Mouse (Mus musculus): Measurements from ENCODE around the gene Ppia. TPM values are rescaled to one million over a fixed set of nuclear protein-coding genes. Genes with fewer than 3 reads are reported as not detected.
"Not testable (repeated sequence)": the region's sequence is repeated elsewhere in the genome, so short reads cannot be mapped to it uniquely, and the experiment has no call there.

The Ppia gene
- polyA plus RNA-seq (2014; fragmentation: Nextera tagmentation; extraction: Ambion mirVana), result 4,780 and 5,005 TPM in 2 replicates

DNA sequence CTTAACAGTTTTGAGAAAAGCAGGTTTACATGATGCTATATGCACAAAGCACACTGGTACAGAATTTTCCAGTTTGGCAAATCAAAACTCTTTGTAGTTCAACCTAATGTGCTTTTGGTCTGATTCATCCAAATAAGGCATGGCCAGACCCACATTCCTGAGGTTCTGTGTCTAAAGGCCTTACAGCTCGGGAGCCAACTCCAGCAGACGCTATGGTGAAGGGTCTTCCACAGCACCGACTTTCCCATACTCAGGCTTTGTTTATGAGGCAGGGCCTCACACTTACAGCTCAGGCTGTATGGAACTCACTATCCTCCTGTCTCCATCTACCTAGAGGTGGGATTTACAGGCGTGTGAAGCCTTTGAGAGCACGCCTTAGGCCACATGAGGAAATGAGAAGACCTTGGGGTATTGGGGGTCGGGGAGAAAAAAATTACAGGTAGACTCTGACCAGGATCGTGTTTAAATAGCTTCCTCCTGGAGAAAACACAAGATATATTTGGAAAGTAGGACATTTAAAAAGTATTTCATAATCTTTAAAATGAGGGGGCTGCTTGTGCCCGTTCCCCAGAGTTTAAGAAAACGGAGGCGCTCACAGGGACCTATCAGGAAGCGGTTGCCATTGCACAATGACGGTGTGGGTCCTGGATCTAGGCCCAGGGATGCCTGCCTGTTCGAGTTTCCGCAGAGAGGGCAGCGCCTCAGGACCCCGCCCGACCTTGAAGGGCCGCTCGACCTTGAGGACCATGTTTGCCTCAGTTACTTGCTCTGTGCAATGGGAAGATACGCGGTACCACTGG is at the start of gene Ppia:
TSS of gene Ppia (plus strand) at position 693 of the 800 bp plus-strand sequence.
- peak; percentile 59 for ATAC-seq (ENCODE audit: insufficient read depth, low FRiP score, low TSS enrichment)
- peak within 1 kb of the TSS; percentile 95 for H3K4me2 ChIP-seq (ENCODE audit: low read depth)
- H3K9me3 ChIP-seq (ENCODE audit: control insufficient read depth, low read length), result no peaks in the 10 kb centered on the region
- H3K4me3 ChIP-seq (ENCODE audit: low read depth, low read length), result peak within 1 kb of the TSS; percentile 81
- no peaks in the 10 kb centered on the region for H3K27me3 ChIP-seq (ENCODE audit: control insufficient read depth, insufficient read depth, low read length)
- 9% methylated on average over 21 of the region's 21 CpGs for WGBS
- H3K27ac ChIP-seq (ENCODE audit: low read depth, low read length), result peak within 1 kb of the TSS; percentile 85
- H3K36me3 ChIP-seq (ENCODE audit: control insufficient read depth, insufficient read depth, low read length), result peaks cover 7% of the 10 kb centered on the region
- peak within 1 kb of the TSS; percentile 97 for H3K9ac ChIP-seq (ENCODE audit: low read length)
- peaks cover 17% of the 10 kb centered on the region for H3K4me1 ChIP-seq (ENCODE audit: control insufficient read depth, insufficient read depth, low read length)
- DNase-seq (ENCODE audit: low spot score), result peak; percentile 28

DNA sequence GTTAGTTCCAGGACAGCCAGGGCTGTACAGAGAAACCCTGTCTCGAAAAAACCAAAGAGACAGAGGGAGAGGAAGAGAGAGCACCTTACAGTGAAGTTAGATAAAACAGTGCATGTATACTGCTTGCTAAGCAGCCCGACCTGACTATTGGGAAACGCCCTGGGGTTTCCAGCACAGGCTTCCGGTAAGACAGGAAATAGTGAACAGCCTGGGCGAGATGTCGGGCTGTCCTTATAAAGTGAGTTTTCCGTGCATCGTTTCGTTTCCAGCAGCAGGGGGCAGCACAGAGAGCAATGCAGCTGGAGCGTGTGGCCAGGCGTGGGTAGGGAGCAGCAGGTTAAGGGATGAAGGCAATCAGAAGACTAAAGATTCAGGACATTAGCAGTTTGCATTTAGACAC is 49.4 kb upstream of the Ppia start:
- Histone ChIP-seq H3K4me1 (ENCODE audit: control insufficient read depth, insufficient read depth, low read length) (no peaks in the 10 kb centered on the region), H3K27ac (ENCODE audit: low read depth, low read length) (no peak overlapping the region), H3K27me3 (ENCODE audit: control insufficient read depth, insufficient read depth, low read length) (no peaks in the 10 kb centered on the region), H3K4me2 (ENCODE audit: low read depth) (no peak overlapping the region), H3K9ac (ENCODE audit: low read length) (no peak overlapping the region), H3K36me3 (ENCODE audit: control insufficient read depth, insufficient read depth, low read length) (no peaks in the 10 kb centered on the region), H3K9me3 (ENCODE audit: control insufficient read depth, low read length) (no peaks in the 10 kb centered on the region), H3K4me3 (ENCODE audit: low read depth, low read length) (no peak overlapping the region)
- ATAC-seq (ENCODE audit: insufficient read depth, low FRiP score, low TSS enrichment), result peak; percentile 41; the same call in 1 of the 2 replicates
- DNase-seq (ENCODE audit: low spot score), result peak; percentile 72
- 27% methylated on average over 11 of the region's 11 CpGs for WGBS

DNA sequence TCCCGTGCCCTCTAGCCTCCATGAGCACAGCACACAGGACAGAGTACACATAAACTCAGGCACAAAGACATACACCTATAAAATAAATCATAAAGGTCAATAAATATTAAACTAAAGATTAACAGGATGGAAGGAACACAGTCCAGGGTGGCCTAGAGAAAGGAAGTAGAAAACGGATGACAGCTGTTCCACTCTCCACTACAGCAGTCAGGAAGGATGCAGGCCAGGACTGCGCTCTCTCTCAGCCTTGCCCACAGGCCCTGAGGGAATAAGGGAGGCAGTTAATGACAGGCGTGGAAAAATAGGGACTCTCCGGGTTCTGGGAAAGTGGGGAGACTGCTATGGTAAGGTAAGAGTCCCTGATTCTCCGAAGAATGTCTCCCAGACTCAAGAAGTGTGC is 48.8 kb upstream of the Ppia start:
- DNase-seq (ENCODE audit: low spot score) (no peak), ATAC-seq (ENCODE audit: insufficient read depth, low FRiP score, low TSS enrichment) (no peak)
- Histone ChIP-seq H3K4me3 (ENCODE audit: low read depth, low read length) (no peak overlapping the region), H3K9ac (ENCODE audit: low read length) (no peak overlapping the region), H3K9me3 (ENCODE audit: control insufficient read depth, low read length) (no peaks in the 10 kb centered on the region), H3K4me1 (ENCODE audit: control insufficient read depth, insufficient read depth, low read length) (no peaks in the 10 kb centered on the region), H3K27me3 (ENCODE audit: control insufficient read depth, insufficient read depth, low read length) (no peaks in the 10 kb centered on the region), H3K36me3 (ENCODE audit: control insufficient read depth, insufficient read depth, low read length) (no peaks in the 10 kb centered on the region), H3K27ac (ENCODE audit: low read depth, low read length) (no peak overlapping the region), H3K4me2 (ENCODE audit: low read depth) (no peak overlapping the region)
- WGBS, result 81% methylated on average over 6 of the region's 6 CpGs

DNA sequence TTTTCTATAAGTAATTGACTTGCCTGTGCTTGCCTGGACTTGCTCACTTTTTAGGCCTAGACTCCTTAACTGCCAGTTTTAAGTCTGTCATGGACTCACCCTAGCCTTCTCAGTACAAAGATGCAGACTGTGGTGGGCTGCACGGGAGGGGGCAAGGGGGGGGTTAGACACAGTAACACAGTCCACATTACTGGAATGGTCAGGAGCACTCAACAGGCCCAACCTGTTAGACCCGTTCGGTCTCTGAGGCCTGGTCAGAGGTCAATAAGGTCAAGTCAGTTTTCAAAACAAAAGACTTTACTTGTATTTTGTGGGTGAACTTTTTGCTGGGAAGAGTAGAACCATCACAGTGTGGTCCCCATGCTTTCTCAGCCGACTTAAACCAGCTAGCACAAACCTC is 48.1 kb upstream of the Ppia start:
- H3K9ac ChIP-seq (ENCODE audit: low read length), result no peak overlapping the region
- no peaks in the 10 kb centered on the region for H3K4me1 ChIP-seq (ENCODE audit: control insufficient read depth, insufficient read depth, low read length)
- DNase-seq (ENCODE audit: low spot score), result no peak
- 82% methylated on average over 4 of the region's 4 CpGs for WGBS
- no peak overlapping the region for H3K4me2 ChIP-seq (ENCODE audit: low read depth)
- no peak overlapping the region for H3K27ac ChIP-seq (ENCODE audit: low read depth, low read length)
- ATAC-seq (ENCODE audit: insufficient read depth, low FRiP score, low TSS enrichment), result no peak
- no peaks in the 10 kb centered on the region for H3K9me3 ChIP-seq (ENCODE audit: control insufficient read depth, low read length)
- no peak overlapping the region for H3K4me3 ChIP-seq (ENCODE audit: low read depth, low read length)
- H3K36me3 ChIP-seq (ENCODE audit: control insufficient read depth, insufficient read depth, low read length), result no peaks in the 10 kb centered on the region
- no peaks in the 10 kb centered on the region for H3K27me3 ChIP-seq (ENCODE audit: control insufficient read depth, insufficient read depth, low read length)

DNA sequence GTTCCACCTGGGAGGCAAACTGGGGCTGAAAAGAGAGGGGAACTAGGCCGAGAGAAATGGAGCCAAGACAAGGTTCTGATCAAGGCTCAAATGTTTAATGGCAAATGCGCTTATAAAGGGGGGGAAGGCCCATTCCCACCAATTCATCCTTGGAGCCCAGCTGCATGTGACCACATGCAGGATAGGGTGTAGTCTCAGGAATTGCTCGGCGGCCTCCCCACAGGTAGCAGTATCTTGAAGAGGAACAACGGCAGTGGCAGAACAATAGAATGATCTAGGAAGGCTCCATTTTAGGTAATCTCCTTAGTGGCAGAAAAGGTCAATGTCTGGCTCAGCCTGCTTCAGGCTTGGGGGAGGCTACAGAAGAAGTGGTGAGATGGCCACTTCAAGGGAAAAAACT is 47.3 kb upstream of the Ppia start:
- not testable (repeated sequence) for H3K27me3 ChIP-seq (ENCODE audit: control insufficient read depth, insufficient read depth, low read length); H3K9ac ChIP-seq (ENCODE audit: low read length); DNase-seq (ENCODE audit: low spot score); H3K9me3 ChIP-seq (ENCODE audit: control insufficient read depth, low read length); ATAC-seq (ENCODE audit: insufficient read depth, low FRiP score, low TSS enrichment); H3K27ac ChIP-seq (ENCODE audit: low read depth, low read length); H3K4me3 ChIP-seq (ENCODE audit: low read depth, low read length); H3K36me3 ChIP-seq (ENCODE audit: control insufficient read depth, insufficient read depth, low read length); H3K4me1 ChIP-seq (ENCODE audit: control insufficient read depth, insufficient read depth, low read length); H3K4me2 ChIP-seq (ENCODE audit: low read depth)
- 87% methylated on average over 5 of the region's 5 CpGs for WGBS

DNA sequence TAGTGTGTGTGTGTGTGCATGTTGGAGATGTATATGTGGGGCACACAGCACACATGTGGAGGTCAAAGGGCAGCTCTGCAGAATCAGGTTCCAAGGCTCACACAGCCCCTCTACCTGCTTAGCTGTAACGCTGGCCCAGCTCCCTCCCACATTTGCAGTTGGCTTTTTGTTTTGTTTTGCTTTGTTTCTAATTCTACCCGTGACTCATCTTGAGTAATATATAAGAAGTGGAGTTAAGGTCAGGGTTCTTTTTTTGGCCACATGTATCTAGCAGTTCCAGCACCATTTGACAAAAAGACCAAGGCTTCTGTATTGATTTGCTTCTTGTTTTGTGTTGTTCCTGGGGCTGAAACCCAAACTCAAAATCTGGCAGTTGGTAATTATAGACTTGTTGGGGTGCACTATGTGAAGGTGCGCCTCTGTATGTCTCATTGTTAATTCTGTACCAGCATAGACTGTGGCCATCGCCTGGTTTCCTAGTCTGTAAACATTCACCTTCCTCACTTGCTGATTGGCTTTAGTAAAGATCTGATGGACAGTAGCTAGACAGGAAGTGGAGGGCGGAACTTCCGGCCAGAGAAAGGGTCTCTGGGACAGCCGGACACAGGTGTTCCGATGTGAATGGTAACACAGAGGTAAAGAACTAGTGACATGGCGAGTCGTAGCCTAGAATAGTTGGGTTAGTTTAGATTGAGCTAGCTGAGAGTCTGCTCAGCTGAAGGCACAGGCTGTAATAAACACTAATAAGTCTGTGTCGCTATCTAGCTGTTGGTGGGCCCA is 43.7 kb upstream of the Ppia start:
- no peak for DNase-seq (ENCODE audit: low spot score)
- 91% methylated on average over 11 of the region's 11 CpGs for WGBS
- H3K27ac ChIP-seq (ENCODE audit: low read depth, low read length), result no peak overlapping the region
- no peak overlapping the region for H3K4me3 ChIP-seq (ENCODE audit: low read depth, low read length)
- no peak for ATAC-seq (ENCODE audit: insufficient read depth, low FRiP score, low TSS enrichment)
- H3K9me3 ChIP-seq (ENCODE audit: control insufficient read depth, low read length), result no peaks in the 10 kb centered on the region
- H3K36me3 ChIP-seq (ENCODE audit: control insufficient read depth, insufficient read depth, low read length), result no peaks in the 10 kb centered on the region
- H3K9ac ChIP-seq (ENCODE audit: low read length), result no peak overlapping the region
- no peaks in the 10 kb centered on the region for H3K27me3 ChIP-seq (ENCODE audit: control insufficient read depth, insufficient read depth, low read length)
- H3K4me2 ChIP-seq (ENCODE audit: low read depth), result no peak overlapping the region
- no peaks in the 10 kb centered on the region for H3K4me1 ChIP-seq (ENCODE audit: control insufficient read depth, insufficient read depth, low read length)

DNA sequence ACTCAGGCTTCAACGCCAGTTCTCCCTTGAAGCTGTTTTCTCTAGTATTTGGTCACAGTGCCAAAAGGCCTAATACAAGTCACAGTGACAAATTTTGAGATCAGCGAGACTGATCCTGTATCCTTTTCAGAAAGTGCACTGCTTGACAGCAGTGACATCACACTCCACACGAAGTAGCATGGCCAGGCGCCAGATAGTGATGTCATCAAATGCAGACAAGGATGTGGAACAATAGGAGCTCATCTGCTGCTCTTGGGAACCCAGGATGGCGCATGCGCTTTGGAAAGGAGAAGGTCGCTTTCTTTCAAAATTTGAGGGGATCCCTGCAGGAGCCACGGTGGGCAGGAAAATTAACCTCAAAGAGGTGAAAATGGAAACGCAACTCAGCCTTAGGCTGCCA is 42.5 kb upstream of the Ppia start:
- 95% methylated on average over 9 of the region's 9 CpGs for WGBS
- no peaks in the 10 kb centered on the region for H3K9me3 ChIP-seq (ENCODE audit: control insufficient read depth, low read length)
- ATAC-seq (ENCODE audit: insufficient read depth, low FRiP score, low TSS enrichment), result no peak
- no peak for DNase-seq (ENCODE audit: low spot score)
- H3K36me3 ChIP-seq (ENCODE audit: control insufficient read depth, insufficient read depth, low read length), result no peaks in the 10 kb centered on the region
- no peak overlapping the region for H3K9ac ChIP-seq (ENCODE audit: low read length)
- no peak overlapping the region for H3K4me3 ChIP-seq (ENCODE audit: low read depth, low read length)
- no peak overlapping the region for H3K4me2 ChIP-seq (ENCODE audit: low read depth)
- H3K27ac ChIP-seq (ENCODE audit: low read depth, low read length), result no peak overlapping the region
- no peaks in the 10 kb centered on the region for H3K4me1 ChIP-seq (ENCODE audit: control insufficient read depth, insufficient read depth, low read length)
- no peaks in the 10 kb centered on the region for H3K27me3 ChIP-seq (ENCODE audit: control insufficient read depth, insufficient read depth, low read length)

DNA sequence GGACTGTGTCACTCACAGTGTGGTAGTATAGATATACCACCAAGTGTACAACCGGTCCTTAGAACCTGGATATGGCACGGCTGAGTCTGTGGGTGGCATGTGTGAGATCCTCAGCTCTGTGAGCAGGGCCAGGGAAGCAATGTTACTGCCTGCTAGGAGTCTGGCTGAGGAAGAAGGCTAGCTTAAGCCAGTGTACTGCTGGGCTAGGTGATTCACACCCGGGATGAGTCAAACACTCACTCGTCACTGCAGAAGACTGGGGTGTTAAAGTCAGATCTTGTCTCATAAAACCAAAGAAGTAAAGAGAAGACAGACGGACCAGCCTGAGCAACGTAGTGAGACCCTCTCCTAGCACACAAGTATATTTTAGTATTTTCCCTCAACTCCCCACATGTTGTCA is 34.3 kb upstream of the Ppia start:
- H3K4me2 ChIP-seq (ENCODE audit: low read depth), result no peak overlapping the region
- ATAC-seq (ENCODE audit: insufficient read depth, low FRiP score, low TSS enrichment) (no peak), DNase-seq (ENCODE audit: low spot score) (no peak)
- no peaks in the 10 kb centered on the region for H3K27me3 ChIP-seq (ENCODE audit: control insufficient read depth, insufficient read depth, low read length)
- H3K4me3 ChIP-seq (ENCODE audit: low read depth, low read length), result no peak overlapping the region
- no peaks in the 10 kb centered on the region for H3K4me1 ChIP-seq (ENCODE audit: control insufficient read depth, insufficient read depth, low read length)
- 81% methylated on average over 6 of the region's 6 CpGs for WGBS
- H3K36me3 ChIP-seq (ENCODE audit: control insufficient read depth, insufficient read depth, low read length), result no peaks in the 10 kb centered on the region
- no peak overlapping the region for H3K9ac ChIP-seq (ENCODE audit: low read length)
- no peak overlapping the region for H3K27ac ChIP-seq (ENCODE audit: low read depth, low read length)
- H3K9me3 ChIP-seq (ENCODE audit: control insufficient read depth, low read length), result no peaks in the 10 kb centered on the region
